Mouse (Mus musculus) skeletal muscle tissue, postnatal 0 days (tissue): ENCODE measurements around the gene Cln5. TPM values are rescaled to one million over a fixed set of nuclear protein-coding genes. Genes with fewer than 3 reads are reported as not detected.

ENCODE experiments used
- polyA plus RNA-seq: library from polyadenylated mRNA; unstranded; fragments of >200 nt; fragmentation: Nextera tagmentation; extraction: Ambion mirVana; gene quantifications from 2 replicates; pipeline ENCODE4 v1.2.1, GENCODE M21; 2015

Cln5 gene
- polyA plus RNA-seq, result 14.8 and 16.9 TPM in 2 replicates

DNA sequence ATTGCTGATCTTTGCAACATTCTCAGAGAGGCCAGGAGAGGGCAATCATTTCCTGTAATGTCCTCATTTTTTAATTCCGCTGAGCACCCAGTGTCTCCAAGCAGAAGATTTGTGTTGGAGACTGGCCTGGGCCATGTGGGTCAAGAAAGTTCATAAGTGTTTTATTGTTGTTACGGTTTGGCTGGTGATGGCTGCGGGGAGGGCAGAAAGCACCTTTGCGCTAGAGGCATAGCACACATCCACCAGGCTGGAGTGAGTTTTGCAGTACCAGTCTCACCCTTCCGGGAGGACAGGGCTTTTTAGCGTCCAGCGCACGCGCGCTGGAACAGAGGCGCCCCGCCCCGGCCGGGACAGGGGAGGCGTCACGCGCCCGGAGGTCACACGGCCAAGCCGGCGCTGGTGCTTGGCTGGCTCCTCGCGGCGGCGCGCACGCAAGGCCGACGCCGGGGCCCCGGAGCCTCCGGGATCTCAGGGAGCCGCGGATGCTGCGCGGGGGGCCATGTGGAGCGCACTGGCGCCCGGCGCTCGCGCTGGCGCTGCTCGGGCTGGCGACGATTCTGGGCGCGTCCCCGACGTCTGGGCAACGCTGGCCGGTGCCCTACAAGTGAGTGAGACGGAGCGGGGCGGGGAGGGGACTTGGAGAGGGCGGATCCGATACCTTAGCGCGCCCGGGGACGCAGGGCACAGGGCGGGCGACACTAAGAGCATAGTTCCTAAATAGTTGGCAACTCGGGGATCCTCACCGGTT is at the start of gene Cln5:
Gene Cln5 (plus strand): TSS at position 353 of the 748 bp plus-strand sequence.

DNA sequence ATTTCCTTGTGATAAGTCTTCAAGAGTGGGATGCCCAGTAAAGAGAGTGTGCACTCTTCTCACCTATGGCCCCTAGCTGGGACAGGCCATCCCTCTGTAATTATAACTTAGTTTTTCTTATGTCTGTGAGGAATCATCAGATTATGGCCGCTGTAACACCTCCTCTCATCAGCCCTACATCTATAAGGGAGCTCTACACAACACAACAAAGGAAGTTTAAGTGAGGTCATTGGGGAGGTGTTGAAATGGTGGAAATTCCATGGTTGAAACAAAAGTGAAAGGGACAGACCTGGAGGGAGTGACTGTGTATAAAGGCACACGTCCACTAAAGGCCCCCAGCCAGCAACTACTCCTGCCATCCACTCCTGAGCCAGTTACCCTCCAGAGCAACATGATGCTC is 23.3 kb upstream of the Cln5 start, which contains the start of gene Acod1:
Gene Acod1 (plus strand): TSS at position 301 of the 400 bp plus-strand sequence.

DNA sequence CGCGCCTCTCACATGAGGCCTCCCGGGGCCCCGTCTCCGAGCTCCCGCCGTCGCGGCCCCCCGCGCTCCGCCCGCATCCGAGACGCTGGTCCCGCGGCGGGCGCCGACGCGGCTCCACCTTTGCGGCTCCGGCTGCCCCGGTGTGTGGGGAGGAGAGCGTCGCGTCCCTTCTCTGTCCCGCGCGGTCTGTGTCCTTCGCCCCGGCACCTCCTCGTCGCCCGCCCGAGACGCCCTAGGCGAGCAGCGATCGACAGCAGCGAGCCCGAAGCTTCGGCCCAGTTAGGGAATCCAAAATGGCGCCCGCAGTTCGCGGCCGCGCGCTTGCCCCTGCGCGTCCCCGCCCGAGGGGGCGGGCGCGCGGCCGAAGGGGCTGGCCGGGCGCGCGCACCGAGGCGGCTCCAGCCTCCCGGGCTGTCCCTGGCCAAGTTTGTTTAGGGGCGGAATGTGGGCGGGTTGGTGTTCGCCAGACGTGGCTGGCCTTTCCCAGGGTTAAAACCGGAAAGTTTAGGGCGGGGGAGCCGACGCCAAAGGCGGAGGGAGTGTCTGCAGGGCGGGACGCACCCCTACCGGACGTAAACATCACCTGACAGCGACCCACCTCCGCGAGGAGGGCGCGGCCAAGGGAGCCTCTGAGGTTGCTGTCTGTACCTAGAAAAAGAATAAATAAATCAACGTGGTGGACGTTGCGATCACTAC is 29.4 kb downstream of the Cln5 start, which contains the start of gene Fbxl3:
Gene Fbxl3 (minus strand): TSS at position 329 of the 696 bp plus-strand sequence.

Other genes with a start within 250 kb of the Cln5 start
- gene Kctd12, start 87.6 kb upstream of the Cln5 start, polyA plus RNA-seq, result 12.1 and 12.9 TPM in 2 replicates
- gene Acod1, start 23.2 kb upstream of the Cln5 start, polyA plus RNA-seq, result not detected in 2 replicates
- gene Fbxl3, start 29.4 kb downstream of the Cln5 start, polyA plus RNA-seq, result 16.2 and 16.6 TPM in 2 replicates